Mouse (Mus musculus) gastrocnemius, adult 8-10 months (tissue): ENCODE data around the gene Hyou1. TPM values are rescaled to one million over a fixed set of nuclear protein-coding genes. Genes with fewer than 3 reads are reported as not detected.

Experiments
- microRNA-seq: library from miRNA; unstranded; fragments of <30 nt; microRNA quantifications from one replicate; pipeline ENCODE4 v1.2.0, GENCODE M21; 2022
- total RNA-seq, 4 experiments: library from RNA; stranded (reverse); gene quantifications; 2 replicates each; pipeline ENCODE4 v1.2.4; 2022

Gene Hyou1
- total RNA-seq, 4 experiments from 2014 or later, result 24.2 to 32.0 (median 25.9) TPM

Small RNA genes within 50 kb of the gene (microRNA-seq; reads per million reads assigned to microRNA genes)
- gene Gm44335, result not detected
- gene Mir7085, result 3.3 reads per million

Other genes with a start within 250 kb of the Hyou1 start
- gene Mcam, start 245.0 kb upstream of the Hyou1 start, total RNA-seq, result 10 to 100 TPM; 15.4 to 33.9 (median 26.2) TPM
- gene Cbl, start 145.4 kb upstream of the Hyou1 start, total RNA-seq, result 10 to 100 TPM in 1 of 4 experiments, 1 to 10 TPM in 3; 5.1 to 10.2 (median 7.3) TPM
- not detected for gene Ccdc153, start 138.8 kb upstream of the Hyou1 start, total RNA-seq
- gene Pdzd3, start 128.0 kb upstream of the Hyou1 start, total RNA-seq, result 1 to 10 TPM in 1 of 4 experiments, under 1 TPM in 3; 0.56 to 1.0 (median 0.95) TPM
- 10 to 100 TPM; 20.5 to 24.7 (median 22.6) TPM for gene Nlrx1, start 110.9 kb upstream of the Hyou1 start, total RNA-seq
- under 1 TPM; 0.12 to 0.70 (median 0.30) TPM for gene Abcg4, start 90.9 kb upstream of the Hyou1 start, total RNA-seq
- gene Hinfp, start 73.8 kb upstream of the Hyou1 start, total RNA-seq, result 1 to 10 TPM; 4.5 to 9.6 (median 7.2) TPM
- 10 to 100 TPM; 10.4 to 18.9 (median 15.2) TPM for gene C2cd2l, start 59.2 kb upstream of the Hyou1 start, total RNA-seq
- gene Dpagt1, start 53.5 kb upstream of the Hyou1 start, total RNA-seq, result 10 to 100 TPM; 10.9 to 14.8 (median 13.0) TPM
- gene H2afx, start 44.8 kb upstream of the Hyou1 start, total RNA-seq, result 10 to 100 TPM in 1 of 4 experiments, 1 to 10 TPM in 3; 7.8 to 10.3 (median 8.7) TPM
- 10 to 100 TPM; 24.2 to 26.1 (median 25.2) TPM for gene Hmbs, start 35.3 kb upstream of the Hyou1 start, total RNA-seq
- 10 to 100 TPM; 17.6 to 19.0 (median 18.3) TPM for gene Vps11, start 17.8 kb upstream of the Hyou1 start, total RNA-seq
- gene Slc37a4, start 17.4 kb downstream of the Hyou1 start, total RNA-seq, result 100 to 1,000 TPM in 3 of 4 experiments, 10 to 100 TPM in 1; 96.0 to 131 (median 127) TPM
- gene Rps25, start 27.6 kb downstream of the Hyou1 start, total RNA-seq, result 100 to 1,000 TPM; 854 to 938 (median 914) TPM
- 10 to 100 TPM; 17.5 to 23.0 (median 19.5) TPM for gene Trappc4, start 28.1 kb downstream of the Hyou1 start, total RNA-seq
- 1 to 10 TPM; 1.6 to 4.5 (median 3.4) TPM for gene Ccdc84, start 39.1 kb downstream of the Hyou1 start, total RNA-seq
- gene Foxr1, start 61.6 kb downstream of the Hyou1 start, total RNA-seq, result not detected
- under 1 TPM in 2 of 4 experiments, not detected in 2; 0.29 to 0.54 TPM for gene Upk2, start 75.5 kb downstream of the Hyou1 start, total RNA-seq
- gene Bcl9l, start 103.3 kb downstream of the Hyou1 start, total RNA-seq, result 10 to 100 TPM; 36.4 to 43.8 (median 41.7) TPM
- gene Cxcr5, start 182.4 kb downstream of the Hyou1 start, total RNA-seq, result not detected
- 10 to 100 TPM; 71.3 to 85.3 (median 74.4) TPM for gene Ddx6, start 225.4 kb downstream of the Hyou1 start, total RNA-seq